Mouse (Mus musculus): ENCODE measurements around the gene Bptf. TPM values are rescaled to one million over a fixed set of nuclear protein-coding genes. Genes with fewer than 3 reads are reported as not detected.

The Bptf gene
- polyA plus RNA-seq, 1 experiment from 2014 or later, result 39.4 TPM

DNA sequence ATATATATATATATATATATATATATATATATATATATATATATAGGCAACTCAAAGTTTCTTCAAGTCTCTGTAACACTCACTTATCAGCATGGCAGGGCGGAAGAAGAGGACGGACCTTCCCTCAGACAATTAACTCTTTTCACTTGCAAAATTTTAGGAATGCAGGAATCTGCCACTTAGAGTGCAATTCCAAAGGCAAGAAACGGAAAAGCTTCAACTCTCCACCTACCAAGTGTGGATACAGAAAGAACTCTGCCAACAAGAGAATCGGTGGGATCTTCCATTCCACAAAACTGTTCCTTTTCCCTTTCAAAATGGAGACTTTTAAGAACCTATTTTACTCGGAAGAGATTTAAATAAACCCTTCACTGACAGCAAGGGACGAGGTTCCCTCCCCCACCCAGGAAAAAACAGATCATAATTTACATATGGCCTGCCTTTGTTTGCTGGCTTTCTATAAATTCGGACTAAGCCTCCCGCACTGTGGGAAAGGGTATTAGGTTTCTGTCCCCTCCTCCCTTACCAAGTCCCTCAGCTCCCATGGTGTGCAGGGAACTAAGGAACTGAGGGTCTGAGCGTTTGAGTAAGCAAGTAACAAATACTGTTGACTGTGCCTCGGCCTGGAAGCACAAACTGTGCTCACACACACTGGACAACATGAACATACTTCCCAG lies 17.9 kb downstream of the Bptf start:
- Histone ChIP-seq H3K9ac (no peak overlapping the region), H3K27ac (peak overlapping the region; percentile 54; the same call in 1 of the 2 replicates)

GRCm38 (mm10) chr11:107113112-107113511 lies 18.8 kb downstream of the Bptf start:
- no peak overlapping the region for H3K4me2 ChIP-seq (replicated peaks)
- no peak overlapping the region for H3K9ac ChIP-seq
- H3K36me3 ChIP-seq, result peaks cover 17% of the 10 kb centered on the region
- H3K27ac ChIP-seq, result no peak overlapping the region
- no peaks in the 10 kb centered on the region for H3K9me3 ChIP-seq
- H3K27me3 ChIP-seq, result no peaks in the 10 kb centered on the region
- peaks cover 25% of the 10 kb centered on the region for H3K4me1 ChIP-seq
- ATAC-seq (ENCODE audit: insufficient number of reproducible peaks, insufficient read depth, low FRiP score, low TSS enrichment), result no peak
- 67% methylated on average over 4 of the region's 4 CpGs for WGBS
- H3K4me3 ChIP-seq, result no peak overlapping the region

More for the DNA sequence above, 17.9 kb downstream of the Bptf start:
- no peaks in the 10 kb centered on the region for H3K27me3 ChIP-seq
- peaks cover 25% of the 10 kb centered on the region for H3K4me1 ChIP-seq
- no peaks in the 10 kb centered on the region for H3K9me3 ChIP-seq
- no peak for ATAC-seq (ENCODE audit: insufficient number of reproducible peaks, insufficient read depth, low FRiP score, low TSS enrichment)
- peaks cover 17% of the 10 kb centered on the region for H3K36me3 ChIP-seq
- H3K4me3 ChIP-seq, result 0 out of 2 replicates have a peak overlapping the region, but pooled peaks have one; percentile 4
- 30% methylated on average over 10 of the region's 10 CpGs for WGBS
- peak overlapping the region; percentile 30 for H3K4me2 ChIP-seq (replicated peaks)

DNA sequence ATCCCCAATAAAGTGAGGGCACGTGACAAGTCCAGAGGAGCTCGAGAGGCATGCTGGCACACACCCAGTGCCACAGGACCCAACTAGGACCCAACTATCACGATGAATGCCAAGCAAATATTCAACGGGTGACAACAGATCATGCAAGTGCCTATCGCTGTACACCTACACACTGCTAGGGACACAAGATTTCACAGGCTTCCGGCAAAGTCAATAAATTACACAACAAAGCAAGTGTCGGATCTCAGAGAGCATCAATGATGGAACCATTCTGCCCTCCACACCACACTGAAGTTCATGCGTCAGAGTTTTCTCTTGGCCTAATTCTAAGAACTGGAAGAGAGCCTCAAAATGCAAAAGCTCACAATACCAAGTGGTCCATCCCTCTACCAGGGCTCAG lies 22.3 kb downstream of the Bptf start:
- peaks cover 17% of the 10 kb centered on the region for H3K36me3 ChIP-seq

GRCm38 (mm10) chr11:107108892-107109291 lies 23.0 kb downstream of the Bptf start:
- Histone ChIP-seq H3K9ac (no peak overlapping the region), H3K4me2 (replicated peaks) (no peak overlapping the region), H3K9me3 (no peaks in the 10 kb centered on the region), H3K4me3 (no peak overlapping the region), H3K27me3 (no peaks in the 10 kb centered on the region), H3K36me3 (peaks cover 17% of the 10 kb centered on the region), H3K27ac (no peak overlapping the region), H3K4me1 (peaks cover 4% of the 10 kb centered on the region; the same call in 1 of the 2 replicates)
- WGBS, result 92% methylated on average over 2 of the region's 2 CpGs
- no peak for ATAC-seq (ENCODE audit: insufficient number of reproducible peaks, insufficient read depth, low FRiP score, low TSS enrichment)

More for the DNA sequence above, 22.3 kb downstream of the Bptf start:
- Histone ChIP-seq H3K9me3 (no peaks in the 10 kb centered on the region), H3K4me2 (replicated peaks) (no peak overlapping the region), H3K27me3 (no peaks in the 10 kb centered on the region), H3K9ac (no peak overlapping the region), H3K27ac (no peak overlapping the region), H3K4me1 (peaks cover 12% of the 10 kb centered on the region), H3K4me3 (no peak overlapping the region)
- ATAC-seq (ENCODE audit: insufficient number of reproducible peaks, insufficient read depth, low FRiP score, low TSS enrichment), result no peak
- 92% methylated on average over 8 of the region's 8 CpGs for WGBS

DNA sequence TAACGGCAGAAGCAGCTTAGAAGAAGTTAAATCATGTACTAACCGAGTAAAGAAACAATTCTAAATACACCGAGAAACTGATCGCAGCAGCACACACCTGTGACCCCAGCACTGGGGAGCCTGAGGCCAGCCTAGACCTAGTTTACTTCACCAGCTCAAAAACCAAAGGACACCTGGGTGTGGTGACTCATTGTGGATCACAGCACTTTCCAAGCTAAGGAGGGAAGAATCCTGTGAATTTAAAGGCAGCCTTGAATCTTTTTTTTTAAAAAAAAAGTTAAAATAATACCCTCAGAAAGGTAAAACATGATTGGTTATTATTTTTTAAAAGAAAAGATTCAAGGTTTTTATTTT lies 24.2 kb downstream of the Bptf start:
- H3K9ac ChIP-seq, result no peak overlapping the region
- no peak overlapping the region for H3K27ac ChIP-seq
- 84% methylated on average over 4 of the region's 4 CpGs for WGBS
- H3K9me3 ChIP-seq, result no peaks in the 10 kb centered on the region
- no peak overlapping the region for H3K4me2 ChIP-seq (replicated peaks)
- no peak overlapping the region for H3K4me3 ChIP-seq
- peaks cover 20% of the 10 kb centered on the region for H3K36me3 ChIP-seq
- ATAC-seq (ENCODE audit: insufficient number of reproducible peaks, insufficient read depth, low FRiP score, low TSS enrichment), result no peak
- peaks cover 3% of the 10 kb centered on the region for H3K4me1 ChIP-seq
- H3K27me3 ChIP-seq, result no peaks in the 10 kb centered on the region

DNA sequence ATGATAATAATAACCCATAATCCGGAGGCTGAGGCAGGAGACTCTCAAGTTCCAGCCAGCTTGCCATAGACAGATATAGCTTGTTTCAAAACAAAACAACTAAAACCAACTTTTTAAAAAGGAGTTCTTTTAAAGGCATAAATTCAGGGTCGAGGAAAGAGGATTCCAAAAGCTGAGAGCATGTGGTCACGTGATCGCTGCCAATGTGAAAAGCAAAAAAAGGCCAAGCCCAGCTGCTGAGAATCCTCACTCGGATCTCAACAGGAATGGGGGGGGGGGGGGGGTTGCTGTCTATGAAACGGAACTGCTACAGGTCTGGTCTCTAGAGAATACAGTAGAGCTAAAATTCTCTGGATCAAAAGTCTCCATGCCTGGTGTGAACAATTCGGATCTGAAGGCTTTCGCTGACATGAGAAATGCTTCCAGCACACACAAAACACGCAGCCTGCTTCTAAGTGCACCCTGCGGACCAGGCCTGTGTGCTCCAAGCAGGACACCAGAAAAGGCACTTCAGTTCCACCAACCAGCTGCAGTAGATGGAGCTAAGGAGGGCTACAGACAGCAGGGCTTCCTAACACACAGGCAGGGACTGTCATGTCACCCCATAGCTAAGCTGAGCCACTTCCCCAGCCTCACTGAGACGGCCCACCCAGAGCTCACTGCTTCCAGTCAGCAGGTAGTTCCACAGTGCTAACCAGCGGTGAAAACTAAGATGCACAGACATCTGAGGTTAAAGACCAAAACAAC lies 24.8 kb downstream of the Bptf start:
- H3K9me3 ChIP-seq, result no peaks in the 10 kb centered on the region
- peaks cover 20% of the 10 kb centered on the region for H3K36me3 ChIP-seq
- H3K4me2 ChIP-seq (replicated peaks), result no peak overlapping the region
- no peak for ATAC-seq (ENCODE audit: insufficient number of reproducible peaks, insufficient read depth, low FRiP score, low TSS enrichment)
- no peak overlapping the region for H3K4me3 ChIP-seq
- 74% methylated on average over 12 of the region's 12 CpGs for WGBS
- H3K27ac ChIP-seq, result no peak overlapping the region
- H3K27me3 ChIP-seq, result no peaks in the 10 kb centered on the region
- no peak overlapping the region for H3K9ac ChIP-seq
- peaks cover 8% of the 10 kb centered on the region for H3K4me1 ChIP-seq

DNA sequence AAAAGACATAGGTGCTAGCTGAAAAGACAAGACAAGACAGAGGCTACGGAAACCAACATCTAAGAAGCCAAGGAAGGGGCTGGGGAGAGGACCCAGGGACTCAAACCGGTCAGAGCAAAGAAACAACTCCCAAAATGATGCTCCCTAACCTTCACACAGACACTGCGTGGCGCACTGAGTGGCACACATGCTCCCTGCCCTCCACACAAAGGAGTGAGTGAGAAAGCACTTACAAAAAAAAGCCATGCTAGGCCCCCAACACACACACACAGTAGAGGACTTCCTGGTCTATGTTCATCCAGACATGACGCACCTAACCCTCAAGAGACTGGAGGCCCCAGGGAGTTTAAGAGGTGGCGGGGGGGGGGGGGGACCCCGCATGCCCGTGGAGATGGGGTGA lies 25.5 kb downstream of the Bptf start:
- peaks cover 20% of the 10 kb centered on the region for H3K36me3 ChIP-seq

GRCm38 (mm10) chr11:107105227-107105626 lies 26.7 kb downstream of the Bptf start:
- no peak for ATAC-seq (ENCODE audit: insufficient number of reproducible peaks, insufficient read depth, low FRiP score, low TSS enrichment)
- Histone ChIP-seq H3K27me3 (no peaks in the 10 kb centered on the region), H3K4me2 (replicated peaks) (no peak overlapping the region), H3K36me3 (peaks cover 8% of the 10 kb centered on the region), H3K4me3 (no peak overlapping the region), H3K27ac (no peak overlapping the region), H3K4me1 (peaks cover 9% of the 10 kb centered on the region), H3K9ac (no peak overlapping the region), H3K9me3 (no peaks in the 10 kb centered on the region)
- WGBS, result 51% methylated on average over 5 of the region's 5 CpGs

More for the DNA sequence above, 25.5 kb downstream of the Bptf start:
- Histone ChIP-seq H3K27me3 (no peaks in the 10 kb centered on the region), H3K4me3 (no peak overlapping the region), H3K9ac (no peak overlapping the region), H3K4me1 (peaks cover 9% of the 10 kb centered on the region), H3K4me2 (replicated peaks) (no peak overlapping the region), H3K9me3 (no peaks in the 10 kb centered on the region), H3K27ac (no peak overlapping the region)
- 87% methylated on average over 8 of the region's 8 CpGs for WGBS
- no peak for ATAC-seq (ENCODE audit: insufficient number of reproducible peaks, insufficient read depth, low FRiP score, low TSS enrichment)

DNA sequence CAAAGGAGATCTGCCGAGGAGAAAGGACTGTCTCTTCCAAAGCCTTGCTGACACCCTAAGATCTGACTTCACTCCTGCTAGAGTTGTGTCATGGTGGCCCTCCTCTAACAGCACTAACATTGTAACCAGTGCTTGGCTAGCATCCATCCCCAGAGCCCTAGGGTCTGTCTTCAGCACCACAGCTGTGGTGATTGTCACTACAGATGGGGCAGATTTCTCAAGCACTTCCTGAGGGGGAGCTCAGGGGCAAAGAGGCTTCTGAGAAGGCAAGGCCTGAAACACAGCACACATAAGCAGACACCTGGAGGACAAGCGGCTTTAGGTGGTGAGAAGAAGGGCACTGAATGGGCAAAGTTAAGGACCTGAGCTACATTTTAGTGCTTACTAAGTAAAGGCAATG lies 28.2 kb downstream of the Bptf start:
- Histone ChIP-seq H3K9me3 (no peaks in the 10 kb centered on the region), H3K4me1 (peaks cover 9% of the 10 kb centered on the region), H3K36me3 (peaks cover 10% of the 10 kb centered on the region), H3K4me3 (no peak overlapping the region), H3K4me2 (replicated peaks) (no peak overlapping the region), H3K9ac (no peak overlapping the region), H3K27me3 (no peaks in the 10 kb centered on the region), H3K27ac (no peak overlapping the region)
- no peak for ATAC-seq (ENCODE audit: insufficient number of reproducible peaks, insufficient read depth, low FRiP score, low TSS enrichment)
- WGBS, result 91% methylated on average over 2 of the region's 2 CpGs

GRCm38 (mm10) chr11:107103224-107103589 lies 28.7 kb downstream of the Bptf start:
- no peak overlapping the region for H3K9ac ChIP-seq
- 77% methylated on average over 2 of the region's 2 CpGs for WGBS
- no peak overlapping the region for H3K4me2 ChIP-seq (replicated peaks)
- H3K27me3 ChIP-seq, result no peaks in the 10 kb centered on the region
- H3K4me1 ChIP-seq, result peaks cover 9% of the 10 kb centered on the region; the same call in 1 of the 2 replicates
- H3K36me3 ChIP-seq, result peaks cover 15% of the 10 kb centered on the region
- ATAC-seq (ENCODE audit: insufficient number of reproducible peaks, insufficient read depth, low FRiP score, low TSS enrichment), result no peak
- no peaks in the 10 kb centered on the region for H3K9me3 ChIP-seq
- H3K4me3 ChIP-seq, result no peak overlapping the region
- H3K27ac ChIP-seq, result no peak overlapping the region

GRCm38 (mm10) chr11:107102465-107103223 lies 29.3 kb downstream of the Bptf start:
- H3K27me3 ChIP-seq, result no peaks in the 10 kb centered on the region
- peaks cover 21% of the 10 kb centered on the region for H3K36me3 ChIP-seq
- H3K4me1 ChIP-seq, result peaks cover 9% of the 10 kb centered on the region; the same call in 1 of the 2 replicates
- H3K27ac ChIP-seq, result no peak overlapping the region
- H3K9ac ChIP-seq, result no peak overlapping the region
- H3K4me2 ChIP-seq (replicated peaks), result no peak overlapping the region
- ATAC-seq (ENCODE audit: insufficient number of reproducible peaks, insufficient read depth, low FRiP score, low TSS enrichment), result no peak
- no peak overlapping the region for H3K4me3 ChIP-seq
- H3K9me3 ChIP-seq, result no peaks in the 10 kb centered on the region
- 81% methylated on average over 11 of the region's 11 CpGs for WGBS
